Mouse (Mus musculus): ENCODE results near the gene Rapgef6. TPM values are rescaled to one million over a fixed set of nuclear protein-coding genes. Genes with fewer than 3 reads are reported as not detected.

Gene Rapgef6
- polyA plus RNA-seq (2017; shearing (Covaris generic)) = 100 to 1,000 TPM; 104 to 248 (median 244) TPM

- peak; percentile 92 for ATAC-seq
These were observed at the start of gene Rapgef6 for GRCm38 (mm10) chr11:54522529-54523430. Rapgef6 (plus strand) TSS chr11:54522847.

DNA sequence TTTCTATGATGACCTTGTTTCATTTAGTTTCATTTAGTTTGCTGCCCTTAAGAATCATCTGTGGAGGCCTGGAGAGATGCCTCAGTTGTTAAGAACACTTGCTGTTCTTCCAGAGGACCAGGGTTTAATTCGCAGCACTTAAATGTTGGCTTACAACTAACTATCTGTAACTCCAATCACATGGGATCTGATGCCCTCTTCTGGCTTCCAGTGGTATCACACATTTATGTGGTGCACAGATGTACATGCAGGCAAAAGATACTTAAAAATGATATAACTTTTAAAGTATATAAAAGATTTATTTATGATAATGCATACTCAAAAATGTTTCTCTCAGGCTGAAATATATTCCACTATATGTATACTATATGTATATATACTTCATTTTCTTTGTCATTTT is 44.2 kb upstream of the Rapgef6 start:
- no peak for ATAC-seq

DNA sequence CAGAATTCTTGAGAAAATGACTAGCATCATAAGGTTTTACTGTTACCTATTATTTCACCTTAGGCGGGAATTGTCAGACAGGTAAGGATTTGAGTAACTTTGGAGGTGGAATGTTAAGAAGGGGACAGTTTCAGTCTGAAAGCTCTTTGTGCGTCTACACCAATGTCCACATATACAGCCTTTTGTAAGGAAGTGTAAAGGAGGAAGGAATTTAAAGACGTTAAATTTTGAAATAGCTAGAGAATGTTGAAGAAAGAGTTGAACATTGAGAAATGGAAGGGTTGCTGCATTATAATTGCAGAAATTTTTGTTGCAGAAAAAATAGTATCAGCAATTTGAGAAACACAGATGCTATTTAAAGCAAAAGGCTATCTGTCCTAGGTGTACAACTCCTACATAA is 36.6 kb upstream of the Rapgef6 start:
- ATAC-seq = no peak

DNA sequence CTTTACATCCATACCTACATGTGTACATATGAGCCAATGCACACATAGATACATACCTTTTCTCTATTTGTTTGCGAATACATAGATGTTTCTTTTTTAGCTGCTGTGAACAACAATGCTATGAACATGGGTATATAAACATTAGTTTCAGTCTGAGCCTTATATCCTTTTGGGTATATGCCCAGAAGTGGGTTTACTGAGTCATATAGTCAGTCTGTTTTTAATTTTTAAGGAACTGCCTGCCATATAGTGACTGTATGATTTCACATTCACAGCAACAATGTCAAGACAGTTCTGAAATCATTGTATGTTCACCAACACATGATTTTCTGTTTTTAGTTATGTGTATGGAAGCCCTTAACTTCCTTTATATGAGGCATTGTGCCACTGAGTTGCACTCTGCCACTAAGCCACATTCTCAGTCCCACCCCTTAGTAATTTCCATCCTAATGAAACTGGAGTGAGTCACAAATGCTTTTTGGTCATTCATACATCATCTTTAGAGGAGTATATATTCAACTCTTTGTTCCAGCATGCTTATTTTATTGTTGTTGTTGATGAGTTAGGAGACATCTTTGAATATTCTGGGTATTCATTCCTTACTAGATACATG is 30.6 kb upstream of the Rapgef6 start:
- ATAC-seq = no peak

DNA sequence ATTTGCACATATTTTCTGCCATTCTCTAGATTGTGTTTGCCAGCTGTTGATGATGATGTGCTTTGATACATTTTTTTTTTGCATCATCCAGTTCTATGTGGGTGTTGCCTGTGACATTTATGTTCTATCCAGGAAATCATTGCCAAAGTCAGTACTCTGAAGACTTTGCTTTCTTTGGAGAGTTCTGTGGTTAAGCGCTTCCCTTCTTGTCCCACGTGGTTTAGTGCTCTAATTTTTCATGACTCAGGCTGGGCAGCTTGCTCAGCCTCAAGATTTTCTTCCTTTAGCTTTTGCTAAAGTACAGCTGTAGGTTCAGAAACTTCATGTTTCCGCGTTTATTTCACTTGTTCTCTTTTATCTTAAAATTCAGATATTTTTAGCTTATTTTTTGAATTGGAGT is 30.1 kb upstream of the Rapgef6 start:
- peak; percentile 73 for ATAC-seq

- ATAC-seq = no peak
These were observed 22.8 kb upstream of the Rapgef6 start for GRCm38 (mm10) chr11:54499838-54500237.

DNA sequence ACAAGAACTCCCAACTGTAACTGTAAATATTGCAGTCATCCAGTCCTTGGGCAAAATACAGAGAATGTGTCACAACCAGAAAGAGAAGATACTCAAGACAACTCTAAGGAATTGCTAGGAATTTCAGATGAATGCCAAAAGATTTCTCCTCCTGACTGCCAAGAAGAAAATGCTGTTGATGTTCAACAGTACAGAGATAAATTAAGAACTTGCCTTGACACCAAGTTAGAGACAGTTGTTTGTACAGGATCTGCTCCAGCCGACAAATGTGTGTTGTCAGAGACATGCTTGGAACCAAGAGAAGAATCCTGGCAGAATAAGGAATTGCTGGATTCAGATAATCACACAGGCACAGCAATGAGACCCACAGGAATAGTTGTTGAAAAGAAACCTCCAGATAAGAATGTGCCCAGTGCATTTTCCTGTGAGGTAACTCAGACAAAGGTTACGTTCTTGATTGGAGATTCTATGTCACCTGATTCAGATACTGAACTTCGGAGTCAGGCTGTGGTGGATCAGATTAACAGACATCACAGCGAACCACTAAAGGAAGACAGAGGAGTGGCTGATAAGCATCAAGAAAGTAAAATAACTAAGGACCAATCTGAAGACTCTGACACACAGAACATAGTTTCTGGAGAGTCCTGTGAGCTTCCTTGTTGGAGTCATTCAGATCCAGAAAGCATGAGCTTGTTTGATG is 20.0 kb upstream of the Rapgef6 start:
- ATAC-seq = no peak

DNA sequence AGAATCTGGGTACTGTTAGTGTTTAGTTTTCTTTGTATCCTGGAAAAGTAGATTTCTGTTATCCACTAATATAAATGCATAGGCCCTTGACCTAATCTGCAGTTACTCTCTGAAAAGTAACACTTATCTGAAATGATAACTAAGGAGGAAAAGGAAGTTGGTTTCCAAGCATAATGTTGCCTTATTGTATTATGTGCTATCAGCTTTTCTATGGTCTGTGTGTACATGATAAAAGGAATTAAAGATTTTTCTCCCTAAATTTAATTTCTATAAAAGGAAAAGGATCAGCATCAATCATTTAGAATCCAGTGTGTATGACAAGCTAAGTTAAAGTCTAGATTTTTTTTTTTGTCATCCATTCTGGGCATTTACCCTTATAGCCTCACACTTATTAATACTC is 9.1 kb upstream of the Rapgef6 start:
- no peak for ATAC-seq

DNA sequence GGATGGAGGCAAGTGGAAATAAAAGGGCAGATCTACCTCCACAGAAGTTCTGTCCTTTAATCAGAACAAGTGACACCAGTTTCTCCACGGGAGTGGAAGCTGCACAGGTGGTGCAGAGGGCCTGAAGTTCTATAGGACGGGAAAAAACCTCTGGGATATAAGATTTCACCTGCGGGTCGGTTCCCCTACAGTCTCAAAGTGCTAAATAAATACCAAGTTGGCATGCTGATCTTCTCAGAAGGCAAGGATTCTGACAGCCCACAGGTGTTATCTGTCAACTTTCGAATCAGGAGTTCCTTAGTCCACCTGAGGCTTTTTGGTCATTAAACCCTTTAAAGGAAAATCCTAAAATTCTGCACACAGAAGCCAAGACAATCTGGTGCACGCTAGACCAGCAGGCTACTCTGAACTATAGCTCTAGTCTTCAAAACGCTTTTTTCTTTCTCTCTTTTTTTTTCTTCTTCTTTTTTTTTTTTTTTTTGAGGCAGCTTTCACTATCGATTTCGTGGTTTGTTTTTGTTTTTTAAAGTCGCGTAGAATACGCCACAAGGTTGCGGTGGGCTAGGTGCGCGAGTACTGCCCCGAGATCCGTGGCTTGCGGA is 619 bp upstream of the Rapgef6 start:
- no peak for ATAC-seq

DNA sequence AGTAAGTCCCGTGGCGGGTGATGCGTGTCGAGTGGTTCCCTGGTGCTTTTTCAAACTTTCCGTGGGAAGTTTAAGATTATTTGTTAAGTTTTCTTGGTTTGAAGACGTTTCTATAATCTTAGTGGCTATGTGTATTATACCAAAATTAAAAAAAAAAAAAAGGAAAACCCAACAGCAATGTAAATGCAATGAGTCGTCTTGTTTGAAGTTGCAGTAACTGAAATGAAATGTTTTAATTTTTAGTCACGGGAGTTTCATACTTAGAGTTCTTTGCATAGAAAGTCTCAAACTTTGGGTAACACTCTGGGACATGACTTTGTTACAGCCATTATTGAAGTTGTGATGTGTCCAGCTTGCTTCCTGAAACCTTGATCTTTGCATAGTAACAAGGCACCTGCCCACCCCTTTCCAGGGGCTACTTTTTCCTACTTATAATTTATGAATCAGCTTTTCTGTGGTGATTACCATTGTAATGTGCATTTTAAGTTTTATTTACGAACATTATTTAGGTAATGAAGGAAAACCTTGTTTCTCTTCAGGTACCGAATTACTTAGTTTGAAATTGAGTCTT is 869 bp downstream of the Rapgef6 start:
- no peak for ATAC-seq

DNA sequence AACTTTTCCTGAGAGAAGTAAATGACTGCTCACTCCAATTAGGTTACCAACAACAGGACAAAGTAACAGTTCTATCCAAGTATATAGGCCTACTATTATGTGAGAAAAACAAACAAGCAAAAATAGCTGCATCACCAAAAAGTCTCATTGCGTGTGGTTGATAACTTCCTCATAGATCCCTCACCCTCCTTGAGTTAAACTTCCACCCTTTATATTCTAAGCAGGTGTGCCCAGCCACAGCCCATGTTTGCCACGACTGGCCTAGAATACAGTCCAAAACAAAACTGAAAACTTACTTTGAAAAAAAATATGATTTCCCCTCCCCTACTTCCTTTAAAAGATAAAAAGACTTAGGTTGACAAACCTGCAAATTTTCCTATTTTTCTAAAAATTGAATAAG is 5.4 kb downstream of the Rapgef6 start:
- no peak for ATAC-seq

DNA sequence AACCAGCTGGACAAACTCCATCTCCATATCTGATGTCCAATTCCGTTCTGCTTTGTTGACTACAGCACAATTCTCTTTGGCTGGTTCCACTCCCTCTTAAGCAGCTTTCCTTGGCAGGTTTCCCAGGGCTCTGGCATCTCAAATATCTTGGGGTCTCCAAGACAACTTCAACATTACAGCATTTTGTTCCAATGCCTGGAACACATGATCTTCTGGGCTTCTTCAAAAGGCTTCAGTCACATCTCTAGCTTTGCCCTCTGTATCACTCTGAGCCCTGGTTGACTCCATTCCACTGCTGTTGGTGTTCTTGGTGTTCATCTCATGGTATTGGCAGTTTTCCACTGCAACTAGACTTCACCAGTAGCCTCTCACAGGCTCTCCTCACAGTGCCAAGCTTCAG is 7.7 kb downstream of the Rapgef6 start:
- no peak for ATAC-seq

DNA sequence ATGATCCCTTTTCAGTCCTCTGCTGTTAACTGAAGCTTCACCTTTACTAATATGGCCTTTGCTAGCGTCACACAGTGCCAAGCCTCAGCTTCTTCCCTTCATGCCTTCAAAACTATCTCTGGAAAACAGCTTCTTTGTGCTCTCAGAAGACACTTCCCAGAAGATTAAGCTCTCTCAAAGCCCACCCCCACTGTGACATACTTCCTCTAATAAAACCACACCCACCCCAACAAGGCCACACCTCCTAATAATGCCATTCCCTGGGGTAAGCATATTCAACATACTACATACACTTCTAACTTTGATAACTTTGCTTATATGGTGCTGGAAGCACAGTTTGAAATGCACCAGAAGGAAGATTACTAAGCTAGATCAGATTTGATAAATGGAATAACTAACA is 8.3 kb downstream of the Rapgef6 start:
- no peak for ATAC-seq

- ATAC-seq = peak; percentile 86
These were observed 11.2 kb downstream of the Rapgef6 start for GRCm38 (mm10) chr11:54533834-54534233.

- peak; percentile 74 for ATAC-seq
These were observed 12.2 kb downstream of the Rapgef6 start for GRCm38 (mm10) chr11:54534871-54535270.

DNA sequence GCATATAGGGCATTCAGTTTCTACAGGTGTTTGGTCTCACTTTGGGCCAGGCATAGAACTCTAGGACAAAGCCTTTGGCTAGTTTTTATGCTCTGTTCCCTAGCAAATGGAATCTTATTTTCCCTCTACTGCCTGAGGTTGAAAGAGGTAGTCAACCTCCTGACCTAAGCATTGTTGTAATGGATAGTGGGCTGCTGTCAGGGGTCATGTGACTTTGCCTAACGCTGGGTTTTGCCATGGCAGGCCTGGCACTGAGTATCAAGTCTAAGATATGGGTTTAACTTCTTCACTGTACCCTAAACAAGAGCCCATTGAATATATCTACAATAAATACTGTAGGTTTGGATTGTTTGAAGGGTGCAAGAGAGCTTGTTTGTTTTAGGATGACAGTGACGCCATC is 16.4 kb downstream of the Rapgef6 start:
- no peak for ATAC-seq

DNA sequence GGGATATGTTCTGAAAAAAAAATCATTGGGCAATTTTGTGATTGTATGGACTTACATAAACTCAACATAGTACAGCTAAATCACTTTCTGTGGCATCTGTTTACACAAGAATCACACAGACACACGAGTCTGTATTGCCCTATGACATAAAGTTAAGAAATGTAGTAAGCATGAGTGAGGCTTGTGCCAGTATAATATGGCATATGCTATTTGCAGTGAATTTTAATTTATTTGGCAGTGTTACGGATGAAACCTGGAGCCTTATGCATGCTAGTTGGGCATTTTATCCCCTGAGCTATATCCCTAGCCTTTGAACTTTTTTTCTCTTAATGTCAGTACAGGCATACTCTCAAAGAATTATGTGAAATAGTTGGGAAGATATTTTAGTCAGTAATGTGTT is 16.8 kb downstream of the Rapgef6 start:
- ATAC-seq = no peak

GRCm38 (mm10) chr11:54540328-54540727 is 17.7 kb downstream of the Rapgef6 start:
- ATAC-seq = no peak

DNA sequence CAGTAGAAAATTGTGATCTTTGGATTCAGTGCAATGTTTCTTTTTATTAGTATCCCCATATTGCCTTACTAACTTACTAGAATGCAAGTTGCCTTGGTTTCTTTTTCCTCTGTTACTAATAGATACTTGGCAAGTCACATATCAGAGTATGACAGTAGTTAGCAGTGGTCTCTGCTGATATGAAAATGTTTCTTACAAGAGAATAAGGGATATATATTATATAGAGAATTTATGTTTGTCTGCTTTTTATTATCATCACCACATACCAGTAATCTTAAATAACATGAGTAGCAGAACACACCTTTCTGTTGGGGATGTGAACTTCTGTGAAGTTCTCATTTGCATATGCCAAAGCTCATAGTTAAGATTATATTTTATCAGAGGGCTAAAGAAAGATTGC is 19.8 kb downstream of the Rapgef6 start:
- no peak for ATAC-seq

GRCm38 (mm10) chr11:54554970-54555369 is 32.3 kb downstream of the Rapgef6 start:
- no peak for ATAC-seq

DNA sequence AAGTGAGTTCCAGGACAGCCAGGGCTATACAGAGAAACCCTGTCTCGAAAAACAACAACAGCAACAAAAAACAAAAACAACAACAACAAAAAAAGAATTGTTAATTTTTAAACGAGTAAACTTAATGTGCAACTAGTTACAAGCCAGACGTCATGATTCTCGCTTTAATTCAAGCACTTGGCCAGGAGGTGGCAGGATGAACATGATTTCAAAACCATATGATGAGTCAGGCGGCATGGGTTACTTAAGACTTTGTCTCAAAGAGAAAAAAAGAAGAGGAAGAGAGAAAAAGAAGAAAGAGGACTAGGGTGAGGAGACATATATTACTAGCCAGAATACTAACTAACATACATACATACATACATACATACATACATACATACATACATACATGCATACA is 40.1 kb downstream of the Rapgef6 start:
- peak; percentile 70 for ATAC-seq

DNA sequence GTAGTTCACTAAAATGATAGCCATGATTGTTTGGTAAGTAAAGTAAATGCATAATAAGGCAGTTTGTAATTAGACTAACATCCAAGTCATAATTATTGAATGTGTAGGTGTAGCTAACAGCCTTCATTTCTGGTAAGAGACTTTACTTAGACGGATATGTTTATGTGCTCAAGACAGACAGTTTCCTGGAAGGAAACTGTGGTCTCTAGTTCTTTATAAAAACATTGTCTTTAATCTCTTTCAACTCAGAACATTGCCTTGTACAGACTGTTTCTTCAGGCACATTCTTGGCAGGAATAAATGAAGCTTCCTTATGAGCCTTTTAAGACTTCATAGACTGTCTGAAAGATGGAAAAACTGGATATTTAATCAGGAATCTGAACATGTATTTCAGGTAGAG is 45.3 kb downstream of the Rapgef6 start:
- peak; percentile 84 for ATAC-seq

- no peak for ATAC-seq
These were observed 52.1 kb downstream of the Rapgef6 start for GRCm38 (mm10) chr11:54574741-54575140.

Measured in inflammation-experienced regulatory T-cells, adult 6 months (primary cell).